Mouse (Mus musculus): ENCODE data around the gene B4gat1.
"Not testable (repeated sequence)": the region's sequence is repeated elsewhere in the genome, so short reads cannot be mapped to it uniquely, and the experiment has no call there.

Gene B4gat1

DNA sequence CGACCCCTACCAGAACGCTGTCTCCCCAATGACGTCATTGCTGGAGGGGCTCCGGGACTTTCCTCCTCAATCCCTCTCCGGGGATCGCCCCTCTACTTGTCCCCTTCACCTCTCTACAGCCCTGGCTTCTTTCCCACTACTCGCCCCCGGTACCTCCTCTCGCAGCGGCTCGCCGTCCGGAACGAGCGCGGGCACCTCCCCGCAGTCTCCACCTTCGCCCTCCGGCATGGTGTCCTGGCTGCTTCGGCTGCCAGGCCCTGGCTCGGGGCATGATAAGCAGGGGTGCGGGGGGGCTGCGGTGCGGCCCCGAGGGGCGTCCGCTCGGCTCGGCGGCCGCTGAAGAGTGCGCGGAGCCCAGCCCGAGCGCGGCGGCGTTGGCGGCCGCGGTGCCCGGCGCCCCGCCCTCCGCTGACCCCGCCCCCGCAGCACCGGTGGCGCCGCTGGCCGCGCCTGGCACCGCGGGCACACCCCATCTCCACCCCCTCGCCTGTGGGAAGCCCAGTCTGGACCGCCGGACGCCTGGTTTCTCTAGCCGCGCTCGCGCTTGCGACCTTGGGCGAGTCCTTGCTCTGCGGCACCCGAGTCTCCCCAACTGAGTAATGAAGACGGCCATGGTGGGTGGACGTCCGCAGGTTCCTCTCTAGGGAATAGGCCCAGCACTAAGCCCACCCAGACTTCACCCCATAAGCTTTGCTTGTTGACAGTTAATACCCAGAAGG lies 46.7 kb downstream of the B4gat1 start, which contains the start of gene Tmem151a:
Tmem151a (minus strand) TSS at position 387 of the 719 bp plus-strand sequence.
- DNase-seq: peak; percentile 63 to 70

- DNase-seq: not testable (repeated sequence)
Observed at GRCm38 (mm10) chr19:5086533-5086932, 47.9 kb downstream of the B4gat1 start.

DNA sequence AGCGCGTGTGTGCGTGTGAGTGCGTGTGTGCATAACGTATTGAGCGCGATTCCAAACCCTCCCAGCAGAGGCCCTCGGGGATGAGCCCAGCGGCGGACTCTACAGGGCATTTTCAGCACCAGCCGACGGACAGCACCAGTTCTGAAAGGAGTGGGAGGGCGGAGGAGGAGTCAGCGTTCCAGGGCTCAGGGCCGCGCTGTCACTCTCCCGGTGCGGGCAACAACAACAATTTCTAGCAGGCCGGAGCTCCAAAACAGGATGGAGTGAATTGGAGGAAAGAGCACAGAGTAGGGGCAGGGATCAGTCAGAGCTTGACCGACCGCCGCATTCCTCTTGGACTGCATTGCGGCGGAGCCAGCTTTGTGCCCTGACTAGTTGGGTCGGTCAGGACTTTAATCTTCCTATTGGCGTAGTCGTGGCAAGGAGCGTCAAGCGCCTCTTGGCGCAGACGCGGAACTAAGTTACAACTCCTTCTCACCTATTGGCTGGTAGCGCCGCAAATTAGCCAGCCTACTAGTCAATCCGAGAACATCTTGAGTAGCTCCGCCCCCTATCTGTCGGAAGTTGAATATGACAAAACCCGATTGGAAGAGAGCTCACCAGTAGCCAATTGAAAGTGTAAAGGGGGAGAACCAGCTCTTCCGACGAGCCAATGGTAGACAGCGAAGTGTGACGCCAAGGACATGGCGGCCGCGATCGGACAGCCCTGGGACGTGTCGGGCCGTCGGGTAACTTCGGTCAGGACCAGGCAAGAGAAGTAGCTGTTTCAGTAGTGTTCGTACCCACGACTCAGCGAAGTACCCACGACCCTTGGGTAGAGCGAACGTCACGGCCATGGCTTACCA lies 49.5 kb downstream of the B4gat1 start, which contains the start of gene Yif1a:
Yif1a (plus strand) TSS at position 655 of the 845 bp plus-strand sequence.
- peak; percentile 97 to 98 for DNase-seq

DNA sequence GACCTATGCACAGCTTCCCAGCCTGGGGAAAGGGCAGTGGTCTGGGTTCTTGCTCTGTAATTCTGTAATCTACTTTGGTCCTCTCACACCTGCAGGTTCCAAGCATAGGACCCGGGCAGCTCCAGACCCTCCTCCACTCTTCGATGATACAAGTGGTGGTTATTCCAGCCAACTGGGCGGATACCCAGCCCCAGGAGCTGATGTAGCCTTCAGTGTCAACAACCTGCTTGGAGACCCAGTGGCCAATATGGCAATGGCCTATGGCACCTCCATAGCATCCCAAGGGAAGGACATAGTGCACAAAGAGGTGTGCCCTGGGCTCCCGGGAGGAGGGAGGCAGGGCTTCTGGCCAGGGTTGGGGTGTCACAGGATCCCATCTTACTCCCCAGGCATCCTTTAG lies 50.7 kb downstream of the B4gat1 start:
- no peak for DNase-seq
